Mouse (Mus musculus): Measurements from ENCODE around the gene Gm42878. TPM values are rescaled to one million over a fixed set of nuclear protein-coding genes. Genes with fewer than 3 reads are reported as not detected.
A peak's percentile ranks its signal among the peaks of the same experiment; 100 is the strongest.

The Gm42878 gene
- total and polyA plus RNA-seq, 2 experiments from 2014 or later = not detected

DNA sequence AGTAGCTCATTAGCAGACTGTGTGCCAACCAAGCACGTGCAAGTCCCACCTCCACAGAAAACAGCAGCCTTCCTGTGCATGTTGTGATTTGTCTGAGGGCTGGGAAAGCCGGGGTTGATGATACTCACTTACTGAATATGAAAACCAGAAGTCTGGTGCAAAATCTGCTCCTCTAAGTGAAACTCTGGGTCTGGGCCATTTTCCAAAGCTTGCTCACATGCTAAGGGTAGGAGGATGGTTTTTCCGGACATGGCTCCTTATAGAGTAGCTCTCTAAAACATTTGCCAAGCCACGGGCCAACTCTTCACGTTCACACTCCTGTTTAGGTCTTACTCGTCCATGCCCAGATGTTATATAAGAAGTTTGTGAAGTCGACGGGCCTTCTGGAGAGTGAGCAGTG lies 52.0 kb downstream of the Gm42878 start:
- Histone ChIP-seq H3K27ac (ENCODE audit: low read depth, low read length) (no peak overlapping the region), H3K4me3 (ENCODE audit: low read depth, low read length) (no peak overlapping the region), H3K36me3 (ENCODE audit: insufficient read depth, low read length) (no peaks in the 10 kb centered on the region), H3K4me1 (ENCODE audit: insufficient read depth, low read length) (no peaks in the 10 kb centered on the region), H3K9me3 (ENCODE audit: low read length) (no peaks in the 10 kb centered on the region), H3K9ac (replicated peaks; ENCODE audit: low read length, poor library complexity, severe bottlenecking) (no peak overlapping the region), H3K27me3 (ENCODE audit: insufficient read depth, low read length) (no peaks in the 10 kb centered on the region), H3K4me2 (ENCODE audit: low read depth, low read length, poor library complexity, severe bottlenecking) (no peak overlapping the region)
- DNase-seq (ENCODE audit: low spot score) (no peak), ATAC-seq (ENCODE audit: low FRiP score) (no peak)
- TF ChIP-seq CTCF (IDR thresholded peaks at IDR 0.05) = no peak
- WGBS = 80% methylated on average over 8 of the region's 8 CpGs

DNA sequence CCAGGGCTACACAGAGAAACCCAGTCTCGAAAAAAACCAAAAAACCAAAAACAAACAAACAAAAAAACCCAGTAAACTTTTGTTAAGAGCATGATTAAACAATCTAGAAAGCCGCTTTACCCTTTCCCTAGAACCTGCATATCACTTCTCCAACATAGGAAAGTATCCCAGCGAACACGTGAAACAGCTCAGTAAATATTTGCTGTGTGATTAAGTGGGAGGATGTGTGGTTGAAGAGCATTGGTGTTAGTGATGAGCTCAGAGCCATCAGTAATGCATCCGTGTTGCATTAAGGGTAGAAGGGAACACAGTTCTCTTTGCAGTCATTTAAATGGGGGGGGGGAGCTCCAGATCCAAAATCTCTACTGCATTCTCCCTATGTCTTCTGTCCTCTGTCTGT lies 60.5 kb downstream of the Gm42878 start:
- Histone ChIP-seq H3K27me3 (ENCODE audit: insufficient read depth, low read length) (no peaks in the 10 kb centered on the region), H3K4me1 (ENCODE audit: insufficient read depth, low read length) (no peaks in the 10 kb centered on the region), H3K4me3 (ENCODE audit: low read depth, low read length) (no peak overlapping the region), H3K27ac (ENCODE audit: low read depth, low read length) (no peak overlapping the region), H3K36me3 (ENCODE audit: insufficient read depth, low read length) (no peaks in the 10 kb centered on the region), H3K9me3 (ENCODE audit: low read length) (no peaks in the 10 kb centered on the region), H3K4me2 (ENCODE audit: low read depth, low read length, poor library complexity, severe bottlenecking) (no peak overlapping the region), H3K9ac (replicated peaks; ENCODE audit: low read length, poor library complexity, severe bottlenecking) (no peak overlapping the region)
- 83% methylated on average over 5 of the region's 5 CpGs for WGBS
- DNase-seq (ENCODE audit: low spot score) = no peak
- no peak for ATAC-seq (ENCODE audit: low FRiP score)
- no peak for TF ChIP-seq CTCF (IDR thresholded peaks at IDR 0.05)

DNA sequence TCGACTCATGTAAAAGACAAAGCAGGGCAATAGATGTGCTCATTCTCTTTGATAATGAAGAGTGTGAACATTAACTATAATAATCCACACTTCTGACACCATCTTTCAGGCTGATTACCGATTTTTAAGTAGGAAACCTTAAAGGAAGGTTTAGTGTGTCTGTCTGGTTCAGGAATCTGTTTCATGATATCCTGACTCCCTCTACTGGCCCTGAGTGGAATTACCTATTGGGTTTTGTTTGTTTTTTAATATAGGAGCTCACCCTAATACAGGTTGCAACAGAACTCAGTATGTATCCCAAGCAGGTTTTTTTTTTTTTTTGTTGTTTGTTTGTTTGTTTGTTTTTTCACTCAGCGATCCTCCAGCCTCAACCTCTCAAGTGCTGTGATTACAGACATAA lies 67.6 kb downstream of the Gm42878 start:
- WGBS = 33% methylated on average over 3 of the region's 3 CpGs
- peak; percentile 85 for TF ChIP-seq CTCF (IDR thresholded peaks at IDR 0.05)
- H3K36me3 ChIP-seq (ENCODE audit: insufficient read depth, low read length) = no peaks in the 10 kb centered on the region
- no peak for ATAC-seq (ENCODE audit: low FRiP score)
- H3K4me1 ChIP-seq (ENCODE audit: insufficient read depth, low read length) = no peaks in the 10 kb centered on the region
- no peak overlapping the region for H3K4me2 ChIP-seq (ENCODE audit: low read depth, low read length, poor library complexity, severe bottlenecking)
- H3K9me3 ChIP-seq (ENCODE audit: low read length) = no peaks in the 10 kb centered on the region
- H3K9ac ChIP-seq (replicated peaks; ENCODE audit: low read length, poor library complexity, severe bottlenecking) = no peak overlapping the region
- no peaks in the 10 kb centered on the region for H3K27me3 ChIP-seq (ENCODE audit: insufficient read depth, low read length)
- H3K27ac ChIP-seq (ENCODE audit: low read depth, low read length) = no peak overlapping the region
- DNase-seq (ENCODE audit: low spot score) = peak; percentile 86
- H3K4me3 ChIP-seq (ENCODE audit: low read depth, low read length) = no peak overlapping the region

DNA sequence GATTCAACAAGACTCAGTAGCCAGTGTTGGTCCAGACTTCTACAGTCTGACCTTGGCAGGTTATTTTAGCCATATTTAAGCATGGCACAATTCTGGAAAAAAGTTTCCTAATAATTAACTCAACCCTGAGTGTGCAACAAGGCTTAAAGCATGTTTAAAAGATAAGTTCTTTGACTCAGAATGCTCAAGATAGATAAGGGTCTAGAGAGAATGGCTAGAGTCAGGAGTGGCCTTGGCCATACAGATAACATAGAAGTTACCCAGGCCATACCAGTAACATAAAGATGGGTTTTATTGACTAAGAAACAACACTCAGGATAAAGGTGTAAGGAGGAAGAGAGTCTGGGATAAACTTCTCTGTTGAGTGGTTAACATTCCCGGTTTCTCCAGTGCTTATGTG lies 69.2 kb downstream of the Gm42878 start:
- Histone ChIP-seq H3K4me3 (ENCODE audit: low read depth, low read length) (no peak overlapping the region), H3K27me3 (ENCODE audit: insufficient read depth, low read length) (no peaks in the 10 kb centered on the region), H3K4me1 (ENCODE audit: insufficient read depth, low read length) (no peaks in the 10 kb centered on the region), H3K9me3 (ENCODE audit: low read length) (no peaks in the 10 kb centered on the region), H3K36me3 (ENCODE audit: insufficient read depth, low read length) (no peaks in the 10 kb centered on the region), H3K9ac (replicated peaks; ENCODE audit: low read length, poor library complexity, severe bottlenecking) (no peak overlapping the region), H3K4me2 (ENCODE audit: low read depth, low read length, poor library complexity, severe bottlenecking) (no peak overlapping the region), H3K27ac (ENCODE audit: low read depth, low read length) (no peak overlapping the region)
- no peak for TF ChIP-seq CTCF (IDR thresholded peaks at IDR 0.05)
- ATAC-seq (ENCODE audit: low FRiP score) (no peak), DNase-seq (ENCODE audit: low spot score) (no peak)
- WGBS = 89% methylated on average over 1 of the region's 1 CpGs

DNA sequence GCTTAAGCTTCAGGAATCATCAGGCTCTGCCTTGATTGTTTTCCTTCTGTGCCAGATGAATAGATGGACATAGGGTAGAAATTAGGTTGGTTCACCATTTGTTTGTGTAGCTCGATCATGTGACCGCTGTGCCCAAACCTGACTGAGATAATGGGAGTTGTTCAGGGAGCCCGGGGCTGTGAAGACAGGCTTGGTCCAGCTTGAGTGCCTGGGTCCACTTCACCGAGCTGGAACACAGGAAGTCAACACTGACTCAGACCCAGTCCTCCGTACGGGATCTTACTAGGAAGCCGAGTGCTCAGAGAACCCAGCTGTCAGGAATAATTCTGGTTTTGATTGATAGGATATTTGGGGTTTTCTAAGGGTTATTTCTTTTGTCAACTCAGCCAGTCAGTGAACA lies 70.7 kb downstream of the Gm42878 start:
- Histone ChIP-seq H3K27me3 (ENCODE audit: insufficient read depth, low read length) (no peaks in the 10 kb centered on the region), H3K4me2 (ENCODE audit: low read depth, low read length, poor library complexity, severe bottlenecking) (no peak overlapping the region), H3K27ac (ENCODE audit: low read depth, low read length) (no peak overlapping the region), H3K9me3 (ENCODE audit: low read length) (no peaks in the 10 kb centered on the region), H3K36me3 (ENCODE audit: insufficient read depth, low read length) (no peaks in the 10 kb centered on the region), H3K4me3 (ENCODE audit: low read depth, low read length) (no peak overlapping the region), H3K4me1 (ENCODE audit: insufficient read depth, low read length) (no peaks in the 10 kb centered on the region), H3K9ac (replicated peaks; ENCODE audit: low read length, poor library complexity, severe bottlenecking) (no peak overlapping the region)
- DNase-seq (ENCODE audit: low spot score) (no peak), ATAC-seq (ENCODE audit: low FRiP score) (no peak)
- 71% methylated on average over 7 of the region's 7 CpGs for WGBS
- TF ChIP-seq CTCF (IDR thresholded peaks at IDR 0.05) = no peak

DNA sequence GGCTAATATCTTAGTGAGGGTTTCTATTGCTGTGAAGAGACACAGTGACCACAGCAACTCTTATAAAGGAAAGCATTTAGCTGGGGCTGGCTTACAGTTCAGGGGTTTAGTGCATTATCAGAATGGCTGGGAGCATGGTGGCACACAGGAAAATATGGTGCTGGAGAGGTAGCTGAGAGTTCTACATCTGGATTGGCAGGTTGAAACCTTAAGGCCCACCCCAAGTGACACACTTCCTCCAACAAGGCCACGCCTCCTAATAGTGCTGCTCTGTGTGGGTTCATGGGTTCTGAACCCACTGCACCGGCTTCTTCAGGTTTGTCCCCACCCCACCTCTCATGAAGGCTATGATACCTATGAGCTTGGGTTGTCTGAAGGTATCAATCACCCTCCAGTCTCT lies 72.9 kb downstream of the Gm42878 start:
- Histone ChIP-seq H3K4me3 (ENCODE audit: low read depth, low read length) (no peak overlapping the region), H3K36me3 (ENCODE audit: insufficient read depth, low read length) (no peaks in the 10 kb centered on the region), H3K9ac (replicated peaks; ENCODE audit: low read length, poor library complexity, severe bottlenecking) (no peak overlapping the region), H3K4me2 (ENCODE audit: low read depth, low read length, poor library complexity, severe bottlenecking) (no peak overlapping the region), H3K27me3 (ENCODE audit: insufficient read depth, low read length) (no peaks in the 10 kb centered on the region), H3K27ac (ENCODE audit: low read depth, low read length) (no peak overlapping the region), H3K9me3 (ENCODE audit: low read length) (no peaks in the 10 kb centered on the region), H3K4me1 (ENCODE audit: insufficient read depth, low read length) (no peaks in the 10 kb centered on the region)
- ATAC-seq (ENCODE audit: low FRiP score) = no peak
- 82% methylated on average over 2 of the region's 2 CpGs for WGBS
- TF ChIP-seq CTCF (IDR thresholded peaks at IDR 0.05) = no peak
- DNase-seq (ENCODE audit: low spot score) = no peak
